Mouse (Mus musculus) small intestine, adult 2 months (tissue): ENCODE data around the gene Slc7a1.

Experiments used
- CTCF ChIP-seq: fragments of 200-500 bp; IDR thresholded peaks from 2 replicates; pipeline ENCODE4 v1.5.1; 2012; ENCODE audit warnings: low read depth, mild to moderate bottlenecking, control low read depth, inconsistent platforms, low read length, moderate library complexity, mixed read lengths; ENCODE audit not compliant: insufficient replicate concordance, insufficient read length; ENCODE audit errors: extremely low read depth
- POLR2A ChIP-seq: fragments of 200-500 bp; IDR thresholded peaks from 2 replicates; pipeline ENCODE4 v1.6.1; 2012; ENCODE audit warnings: low read depth, mild to moderate bottlenecking, control low read depth, inconsistent platforms, low read length, moderate library complexity

GRCm38 (mm10) chr5:148393316-148393715 lies 6.4 kb downstream of the Slc7a1 start:
- TF ChIP-seq CTCF (no peak), POLR2A (no peak)
